Mouse (Mus musculus) liver, adult (tissue): ENCODE measurements around the gene Htatip2.

Source experiments
- GATA4 ChIP-seq: IDR thresholded peaks from 2 replicates; pipeline ENCODE4 v1.6.1; 2014; ENCODE audit warnings: mild to moderate bottlenecking, low read length; ENCODE audit not compliant: insufficient replicate concordance

The Htatip2 gene

DNA sequence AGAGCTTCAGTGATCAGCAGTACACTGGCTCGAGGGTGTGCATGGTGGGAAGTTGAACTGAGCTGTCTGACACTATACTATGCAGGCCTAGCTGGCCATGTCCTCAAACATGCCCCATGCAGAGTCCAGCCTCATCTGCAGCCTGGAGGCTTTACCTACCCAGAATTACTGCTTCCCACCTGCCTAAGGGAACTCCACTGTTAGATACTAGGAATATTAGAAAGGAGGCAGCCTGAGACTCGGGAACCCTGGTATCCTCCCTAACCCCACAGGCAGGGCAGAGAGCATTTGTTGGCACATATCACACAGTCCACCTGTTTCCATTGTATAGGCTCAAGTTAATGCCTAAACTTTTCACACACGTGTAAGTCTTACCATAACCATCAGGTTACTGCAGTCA, 18.7 kb downstream of the Htatip2 start:
- no peak for TF ChIP-seq GATA4

DNA sequence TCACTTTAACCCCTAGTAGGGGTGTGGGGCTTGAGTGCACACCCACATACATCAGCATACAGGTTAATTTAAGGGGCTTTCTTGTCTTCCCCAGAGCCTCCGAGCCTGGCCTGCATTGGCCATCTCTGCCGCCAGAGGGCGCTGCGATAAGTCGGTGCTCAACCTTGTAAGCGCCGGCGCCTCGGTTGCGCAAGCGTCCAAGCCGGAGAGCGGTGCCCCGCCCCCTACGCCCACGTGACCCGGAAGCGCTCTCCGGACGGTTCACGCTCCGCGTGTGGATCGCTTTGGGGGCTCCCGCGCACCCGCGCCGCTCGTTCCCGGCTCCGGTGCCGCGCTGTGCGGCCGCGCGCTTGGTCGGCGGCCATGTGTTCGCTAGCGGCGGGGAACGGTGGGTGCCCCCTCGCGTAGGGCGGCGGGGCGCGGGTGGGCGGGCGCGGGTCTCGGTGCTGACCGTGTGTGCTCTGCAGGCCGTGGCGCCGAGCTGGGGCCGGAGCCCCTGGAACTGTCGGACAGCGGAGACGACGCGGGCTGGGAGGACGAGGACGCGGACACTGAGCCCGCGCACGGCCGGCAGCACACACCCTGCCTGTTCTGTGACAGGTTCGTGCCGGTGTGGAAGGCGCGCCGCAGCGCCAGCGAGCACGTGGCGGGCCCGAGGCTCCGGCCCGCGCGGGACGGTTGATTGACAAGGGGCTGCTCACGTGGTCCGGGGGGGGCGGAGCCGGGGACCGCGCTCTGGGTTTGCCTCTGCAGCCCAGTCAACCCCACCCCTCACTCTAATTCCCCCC, 19.4 kb downstream of the Htatip2 start, which contains the start of gene Prmt3:
Gene Prmt3, plus strand, starts transcription at position 233 of the 788 bp plus-strand sequence.
- TF ChIP-seq GATA4 = peak; percentile 46; the same call in 1 of the 2 replicates

DNA sequence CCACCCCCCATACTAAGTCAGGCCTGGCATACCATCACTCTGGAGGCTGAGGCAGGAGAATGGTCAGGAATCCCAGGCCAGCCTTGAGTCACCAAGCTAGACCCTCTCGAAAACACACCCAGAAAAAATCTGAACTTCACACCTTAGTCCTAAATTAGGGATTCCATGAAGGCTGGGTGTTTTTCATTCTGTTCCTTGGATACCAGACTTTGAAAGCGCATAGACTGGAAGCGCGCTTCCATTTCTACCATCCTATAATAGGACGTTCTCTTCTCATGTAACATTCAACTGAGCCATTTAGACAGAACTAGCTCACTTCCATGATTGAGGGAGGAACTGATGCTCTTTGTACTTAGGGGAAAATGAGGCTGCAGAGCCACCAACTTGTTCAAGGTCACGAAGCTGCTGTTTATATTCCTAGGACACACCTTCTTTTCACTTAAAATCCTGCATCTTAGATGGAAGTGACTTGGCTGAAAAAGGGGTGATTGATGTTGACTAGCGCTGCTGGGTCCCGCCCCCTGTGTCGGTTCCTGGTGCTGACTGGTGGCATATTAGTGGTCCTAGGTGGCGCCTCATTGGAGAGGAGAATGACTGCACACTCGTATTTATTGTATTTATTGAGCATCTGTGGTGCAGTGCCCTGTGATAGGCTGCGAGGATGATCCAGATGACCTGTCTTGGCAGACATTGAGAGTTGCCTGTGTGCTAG, 20.1 kb downstream of the Htatip2 start:
- no peak for TF ChIP-seq GATA4

DNA sequence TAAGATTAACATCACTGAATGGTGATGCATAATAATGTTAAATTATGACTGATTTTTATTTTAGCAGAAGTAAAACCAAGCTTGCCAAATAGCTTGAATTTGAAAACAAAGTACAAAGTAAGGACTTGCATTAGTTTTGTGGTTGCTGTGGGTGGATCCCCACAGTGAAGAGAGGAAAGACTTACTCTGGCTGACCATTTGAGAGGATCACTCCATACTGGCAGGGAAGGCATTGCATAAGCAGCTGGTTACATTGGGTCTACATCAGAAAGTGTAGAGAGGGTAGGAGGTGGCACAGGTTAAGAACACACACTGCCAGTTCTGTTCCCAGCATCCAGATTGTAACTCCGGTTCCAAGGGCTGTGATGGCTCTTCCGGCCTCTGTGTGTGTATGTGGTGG, 24.1 kb downstream of the Htatip2 start:
- TF ChIP-seq GATA4 = no peak

DNA sequence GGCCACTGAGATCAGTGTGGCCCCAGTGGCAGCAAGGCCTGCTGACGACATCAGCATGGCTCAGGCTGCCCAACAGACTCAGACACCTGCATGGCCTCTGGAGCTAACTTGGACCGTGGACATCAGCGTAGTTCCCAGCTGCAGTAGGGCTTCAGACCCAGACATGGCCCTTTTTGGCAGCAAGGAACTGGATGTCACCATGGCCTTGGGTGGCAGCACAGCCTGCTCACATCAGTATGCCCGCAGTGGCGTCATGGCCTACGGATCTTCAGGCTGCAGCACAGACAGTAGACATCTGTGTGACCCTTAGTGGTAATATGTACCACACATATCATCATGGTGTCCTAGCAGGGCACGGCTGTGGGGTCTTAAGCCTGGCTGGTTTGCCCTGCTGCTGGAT, 26.2 kb downstream of the Htatip2 start:
- no peak for TF ChIP-seq GATA4

DNA sequence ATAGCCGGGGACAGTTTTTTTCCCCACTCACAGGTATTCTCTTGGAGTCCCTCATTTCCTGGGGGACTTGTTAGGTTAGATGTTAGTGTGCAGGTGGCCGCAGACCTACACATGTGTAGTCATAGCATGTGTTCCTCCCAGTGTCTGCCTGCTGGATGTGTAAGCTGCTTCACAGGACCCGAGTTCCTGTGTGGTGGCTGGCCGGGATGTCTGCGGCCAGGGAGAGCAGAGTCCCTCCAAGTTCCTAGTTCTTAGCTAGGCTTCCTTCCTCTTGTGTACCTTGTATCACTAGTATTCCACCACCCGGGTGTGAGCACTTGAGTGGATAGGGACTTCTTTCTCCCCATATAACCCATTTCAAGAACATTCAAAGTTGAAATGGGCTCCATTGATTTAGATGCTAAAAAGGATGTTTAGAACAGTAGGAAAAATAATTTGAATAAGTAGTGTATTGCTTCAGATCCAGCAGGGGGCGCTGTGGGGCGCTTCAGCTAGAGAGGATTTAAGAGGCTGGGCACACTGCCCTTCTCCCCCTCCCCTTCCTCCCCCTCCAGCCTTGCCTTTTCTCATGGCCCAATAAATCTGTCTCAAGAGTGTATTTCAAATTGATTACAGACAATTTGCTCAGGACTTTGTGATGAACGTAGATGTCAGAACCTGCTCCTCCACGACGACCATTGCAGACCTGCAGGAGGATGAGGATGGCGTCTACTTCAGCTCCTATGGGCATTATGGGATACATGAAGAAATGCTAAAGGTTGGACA, 27.9 kb downstream of the Htatip2 start:
- no peak for TF ChIP-seq GATA4

DNA sequence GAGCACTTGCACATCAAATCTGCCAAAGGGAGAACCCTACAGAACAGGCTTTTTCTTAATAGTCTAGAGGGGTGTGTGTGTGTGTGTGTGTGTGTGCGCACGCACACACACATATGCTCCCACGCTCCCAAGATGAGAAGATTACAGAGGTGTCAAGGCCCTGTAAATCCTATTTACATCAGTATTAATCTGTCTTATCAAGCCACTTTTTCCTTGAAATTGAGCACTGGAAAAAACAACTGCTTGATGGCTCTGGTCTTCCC, 28.4 kb downstream of the Htatip2 start:
- TF ChIP-seq GATA4 = no peak

DNA sequence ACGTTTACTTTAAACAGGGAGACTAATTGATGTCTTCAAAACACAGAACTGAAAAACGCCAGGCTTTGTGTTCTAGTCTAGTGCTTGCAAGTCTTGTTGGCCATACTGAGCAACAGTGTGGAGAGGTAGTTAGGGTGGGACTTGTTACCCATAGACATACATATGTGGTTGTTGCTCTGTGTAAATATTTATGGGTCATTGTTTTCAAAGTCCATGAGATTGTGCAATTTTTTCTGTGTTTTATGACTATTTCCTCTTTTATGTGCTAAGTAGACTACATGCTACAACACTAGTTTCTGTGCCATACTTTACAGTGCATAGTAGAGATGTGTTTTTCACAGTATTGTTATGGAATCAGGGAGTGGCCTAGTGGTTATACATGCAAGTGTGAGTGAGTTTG, 35.4 kb downstream of the Htatip2 start:
- no peak for TF ChIP-seq GATA4

DNA sequence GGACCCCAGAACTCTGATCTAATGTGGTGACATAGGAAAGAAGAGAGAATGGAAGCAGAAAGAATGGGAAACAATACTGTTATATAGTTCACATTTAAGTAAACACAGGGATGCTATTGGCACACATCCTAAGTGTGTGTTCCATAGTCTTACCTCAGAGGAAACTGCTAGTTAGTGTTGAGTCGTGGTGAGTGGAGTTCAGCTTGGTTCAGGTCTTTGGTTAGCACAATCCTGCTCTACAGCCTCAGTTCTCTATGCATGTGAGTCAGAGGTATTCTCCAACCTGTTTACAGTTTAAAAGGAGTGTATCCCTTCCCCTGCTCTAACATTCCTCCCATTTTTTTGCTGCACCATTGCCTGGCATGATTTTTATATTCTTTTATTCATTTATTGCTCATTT, 38.3 kb downstream of the Htatip2 start:
- TF ChIP-seq GATA4 = no peak

DNA sequence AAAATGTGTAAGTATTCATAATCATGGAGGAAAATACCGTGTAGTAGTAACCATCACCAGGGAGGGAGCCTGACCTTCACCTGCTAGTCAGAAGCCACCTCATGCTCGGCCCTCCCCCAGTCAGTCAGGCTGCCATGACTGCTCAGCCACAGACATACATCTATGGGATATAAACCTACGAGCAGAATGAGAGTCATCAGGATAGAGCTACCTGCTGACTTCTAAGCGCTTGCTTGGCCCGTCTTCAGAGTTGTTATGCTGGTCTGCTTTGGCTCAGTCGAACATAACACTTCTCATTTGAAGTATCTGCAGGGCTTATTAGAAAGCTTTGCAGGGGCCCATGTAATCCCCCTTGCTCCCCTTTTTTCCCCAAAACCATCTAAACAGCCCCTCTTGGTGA, 44.6 kb downstream of the Htatip2 start:
- TF ChIP-seq GATA4 = no peak

DNA sequence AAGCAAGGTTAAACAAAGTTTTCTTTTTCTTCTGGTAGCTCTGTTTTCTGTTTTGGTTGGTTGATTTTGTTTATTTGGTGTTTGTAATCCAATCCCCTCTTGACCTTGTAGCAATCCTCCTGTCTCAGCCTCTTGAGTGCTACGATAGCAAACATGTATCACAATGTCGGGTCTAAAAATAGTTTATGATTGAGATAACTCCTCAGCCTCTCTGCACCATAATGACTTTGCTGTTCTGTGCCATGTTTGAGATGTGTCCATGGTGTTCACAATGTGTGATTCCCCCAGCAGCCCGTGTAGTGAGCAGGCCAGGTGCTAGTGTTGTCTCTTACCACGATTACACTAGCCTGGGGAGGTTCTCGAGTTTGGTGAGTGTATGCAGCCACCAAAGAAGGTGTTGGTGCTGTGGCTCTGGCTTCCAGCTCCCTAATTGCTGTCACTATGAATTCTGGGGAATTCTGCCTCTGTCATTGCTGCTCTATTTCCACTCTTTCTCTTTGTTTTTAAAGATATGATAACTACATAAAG, 45.8 kb downstream of the Htatip2 start:
- no peak for TF ChIP-seq GATA4

DNA sequence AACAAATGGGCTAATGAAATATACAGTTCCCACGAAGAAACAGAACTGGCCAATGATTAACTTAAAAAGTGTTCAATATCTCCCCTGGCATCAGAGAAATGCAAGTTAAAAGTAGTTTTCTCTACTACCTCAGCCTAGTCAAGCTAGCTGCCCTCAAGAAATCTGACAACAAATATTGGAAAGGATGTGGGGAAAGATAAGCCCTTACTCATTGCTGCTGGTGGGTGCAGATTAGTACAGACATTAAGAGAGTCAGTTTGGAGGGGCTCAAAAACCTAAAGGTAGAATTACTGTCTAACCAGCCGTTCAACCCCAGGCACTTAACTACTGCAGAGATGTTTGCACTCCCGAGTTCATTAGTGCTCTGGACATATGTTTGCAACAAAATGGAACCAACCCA, 46.7 kb downstream of the Htatip2 start:
- TF ChIP-seq GATA4 = no peak

DNA sequence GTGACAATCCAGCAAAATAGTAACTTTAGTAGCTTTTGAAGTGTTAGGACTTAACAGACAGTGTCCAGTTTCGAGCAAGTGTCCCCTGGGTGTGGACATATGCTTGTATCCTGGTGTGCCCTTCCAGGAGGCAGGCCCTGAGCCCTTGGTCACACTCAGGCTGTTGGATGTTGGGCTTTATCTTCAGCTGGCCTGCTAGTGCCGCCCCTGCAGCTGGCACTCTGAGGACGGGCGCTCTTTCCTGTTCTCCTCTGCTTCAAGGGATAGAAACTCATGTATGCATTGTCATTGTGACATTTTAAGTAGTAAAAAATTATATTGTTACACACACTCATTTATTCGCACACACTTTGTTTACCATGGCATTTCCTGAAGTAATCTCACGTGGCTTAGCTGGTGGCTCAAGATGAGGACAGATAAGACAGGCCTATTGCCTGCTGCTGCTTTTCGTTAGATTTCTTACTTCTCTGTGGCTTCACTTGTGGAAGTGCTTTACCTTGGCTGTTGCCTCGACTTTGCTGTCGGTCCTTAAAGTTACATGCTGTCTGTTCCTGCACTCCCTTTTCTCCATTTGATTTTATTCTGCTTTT, 48.3 kb downstream of the Htatip2 start:
- TF ChIP-seq GATA4 = no peak

DNA sequence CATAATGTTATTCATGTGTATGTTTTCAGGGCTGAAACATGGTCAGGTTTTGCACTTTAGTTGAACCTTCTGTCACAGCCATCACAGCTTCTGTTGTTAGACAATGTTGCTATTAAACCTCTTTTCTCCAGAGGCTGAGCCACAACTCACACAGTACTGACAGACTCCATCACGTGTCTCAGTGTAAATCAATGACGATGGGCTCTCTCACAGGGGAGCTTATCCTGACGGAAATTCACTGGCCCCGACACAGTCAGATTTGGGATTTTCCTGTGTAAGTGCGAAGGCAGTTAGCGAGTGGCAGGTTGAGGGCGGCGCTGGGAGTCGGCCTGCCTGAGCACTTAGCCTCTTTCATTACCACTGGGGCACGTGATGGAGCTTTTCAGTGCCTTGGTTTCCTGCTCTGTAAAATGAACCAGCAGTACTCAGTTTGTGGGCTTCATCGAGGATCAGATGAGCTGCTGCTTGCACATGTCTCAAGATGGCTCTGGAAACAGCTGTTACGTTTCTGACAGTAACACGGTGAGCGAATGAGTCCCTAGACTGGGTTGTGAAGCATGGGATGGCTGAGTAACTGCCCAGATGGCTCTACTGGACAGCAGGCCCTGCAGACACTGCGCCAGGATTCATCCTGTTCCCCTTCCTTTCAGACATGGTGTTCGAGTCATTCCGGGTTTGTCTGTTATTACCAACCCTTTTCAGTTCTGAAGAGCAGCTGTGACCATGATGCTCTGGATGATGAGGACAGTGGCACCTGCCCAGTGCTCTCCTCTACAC, 49.1 kb downstream of the Htatip2 start:
- TF ChIP-seq GATA4 = no peak

DNA sequence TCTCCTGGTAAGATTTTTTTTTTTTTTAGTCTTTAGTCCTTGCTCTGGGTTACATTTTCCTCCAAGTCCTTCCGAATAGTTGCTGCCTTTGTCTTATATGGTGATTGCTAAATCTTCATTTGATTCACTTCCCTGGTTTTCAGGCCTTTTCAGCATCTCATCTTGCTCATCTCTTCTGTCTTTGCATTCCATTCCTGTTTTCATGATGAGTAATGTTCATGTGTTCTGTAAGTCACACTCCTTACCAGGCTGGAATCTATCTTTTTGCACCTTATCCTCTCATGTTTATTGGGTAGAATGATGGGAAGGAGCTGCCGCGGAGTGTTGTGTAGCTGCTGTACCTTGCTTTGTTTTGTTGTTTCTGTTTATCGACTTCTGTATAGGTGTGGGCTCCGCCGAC, 50.2 kb downstream of the Htatip2 start:
- TF ChIP-seq GATA4 = no peak
